Mouse (Mus musculus): ENCODE measurements around the gene Catsperz. TPM values are rescaled to one million over a fixed set of nuclear protein-coding genes. Genes with fewer than 3 reads are reported as not detected.

The Catsperz gene
- polyA plus RNA-seq, 1 experiment from 2014 or later, result 0.81 TPM

DNA sequence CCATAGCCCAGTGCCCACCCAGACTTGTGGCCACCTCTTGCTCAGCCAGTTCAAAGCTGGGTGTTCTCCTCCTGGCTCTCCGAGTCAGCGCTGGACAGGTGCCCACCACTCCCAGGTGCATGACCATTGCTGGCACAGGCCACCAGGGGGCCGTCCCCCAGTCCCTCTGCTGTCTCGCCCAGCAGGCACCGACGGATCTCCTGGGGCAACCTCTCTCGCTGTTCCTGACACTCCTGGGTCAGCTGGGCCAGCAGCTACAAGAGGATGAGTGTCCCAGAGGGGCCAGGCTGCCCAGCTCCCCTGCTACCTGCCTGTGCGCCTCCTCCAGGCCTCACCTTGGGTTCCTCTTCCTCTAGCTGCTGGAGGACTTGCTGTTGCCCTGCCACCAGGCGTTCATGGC is 28.9 kb upstream of the Catsperz start:
- WGBS (ENCODE audit: insufficient replicate concordance), result 76% methylated on average over 9 of the region's 9 CpGs
- H3K4me2 ChIP-seq (ENCODE audit: low read depth, low read length), result no peak overlapping the region
- no peaks in the 10 kb centered on the region for H3K27me3 ChIP-seq (ENCODE audit: insufficient read depth, low read length)
- TF ChIP-seq CTCF (IDR thresholded peaks at IDR 0.05; ENCODE audit: low read depth) (peak; percentile 68), EP300 (IDR thresholded peaks at IDR 0.05; ENCODE audit: low read depth) (no peak)
- H3K9me3 ChIP-seq (ENCODE audit: low read length), result no peaks in the 10 kb centered on the region
- ATAC-seq (no peak), DNase-seq (peak; percentile 58)
- H3K4me3 ChIP-seq (ENCODE audit: low read depth, low read length), result no peak overlapping the region
- peaks cover 21% of the 10 kb centered on the region for H3K36me3 ChIP-seq (replicated peaks; ENCODE audit: insufficient read depth, low read length)
- peaks cover 21% of the 10 kb centered on the region for H3K4me1 ChIP-seq (ENCODE audit: insufficient read depth)
- no peak overlapping the region for H3K27ac ChIP-seq (ENCODE audit: low read depth)
- H3K9ac ChIP-seq (replicated peaks), result no peak overlapping the region

DNA sequence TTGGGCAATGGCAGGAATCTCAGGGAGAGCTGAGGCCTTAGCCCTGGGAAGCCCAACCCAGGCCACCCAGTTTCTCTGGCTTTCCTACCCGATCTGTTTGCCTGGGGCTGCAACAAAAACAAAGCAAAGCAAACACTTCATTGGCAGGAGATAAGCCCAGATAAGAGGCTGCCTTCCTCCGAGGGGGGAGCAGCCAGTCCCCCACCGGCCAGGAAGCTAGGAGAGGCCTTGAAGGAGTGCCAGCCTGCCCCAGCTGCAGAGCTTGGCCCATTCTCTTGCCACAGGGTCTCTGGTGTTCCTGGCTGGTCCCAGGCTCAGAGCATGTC is 27.5 kb upstream of the Catsperz start:
- ATAC-seq, result no peak
- H3K27me3 ChIP-seq (ENCODE audit: insufficient read depth, low read length), result no peaks in the 10 kb centered on the region
- peaks cover 21% of the 10 kb centered on the region for H3K4me1 ChIP-seq (ENCODE audit: insufficient read depth)
- H3K4me3 ChIP-seq (ENCODE audit: low read depth, low read length), result peak overlapping the region; percentile 60
- H3K36me3 ChIP-seq (replicated peaks; ENCODE audit: insufficient read depth, low read length), result peaks cover 17% of the 10 kb centered on the region
- H3K9me3 ChIP-seq (ENCODE audit: low read length), result no peaks in the 10 kb centered on the region
- peak overlapping the region; percentile 89 for H3K27ac ChIP-seq (ENCODE audit: low read depth)
- H3K4me2 ChIP-seq (ENCODE audit: low read depth, low read length), result peak overlapping the region; percentile 100
- 14% methylated on average over 3 of the region's 3 CpGs for WGBS (ENCODE audit: insufficient replicate concordance)
- peak overlapping the region; percentile 64 for H3K9ac ChIP-seq (replicated peaks)
- TF ChIP-seq CTCF (IDR thresholded peaks at IDR 0.05; ENCODE audit: low read depth) (no peak), EP300 (IDR thresholded peaks at IDR 0.05; ENCODE audit: low read depth) (no peak)
- no peak for DNase-seq

DNA sequence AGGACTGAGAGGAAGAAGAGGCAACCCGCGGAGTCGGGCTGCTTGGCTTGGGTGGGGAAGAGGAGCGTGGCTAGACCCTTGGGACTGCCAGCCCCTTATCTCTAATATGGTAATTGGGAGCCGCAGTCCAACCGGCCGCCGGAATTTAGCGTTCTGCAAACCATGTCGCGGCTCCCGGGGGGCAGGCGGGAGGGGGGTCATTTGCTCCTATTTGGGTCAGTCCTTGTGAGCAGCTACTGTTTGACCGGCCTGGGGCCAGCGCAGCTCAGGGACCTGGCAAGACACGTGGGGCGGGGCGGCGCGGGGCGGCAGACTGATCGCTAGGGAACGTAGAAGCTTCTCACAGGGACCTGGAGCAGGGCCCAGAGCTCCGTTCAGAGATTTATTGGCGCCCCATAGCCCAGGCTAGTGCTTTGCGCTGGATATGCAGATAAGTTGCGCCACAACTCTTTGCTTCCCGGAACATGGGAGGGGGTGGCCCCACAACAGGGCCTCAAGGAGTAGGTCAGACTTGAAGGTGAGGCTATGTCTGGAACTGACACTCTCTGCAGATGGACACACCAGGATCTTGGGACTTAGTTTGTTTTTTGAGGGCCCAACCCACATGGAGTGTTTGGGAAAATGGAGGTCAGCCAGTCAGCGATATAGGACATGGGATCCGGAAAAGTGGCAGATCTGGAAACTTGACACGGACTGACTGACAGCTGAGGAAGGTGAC is 27.0 kb upstream of the Catsperz start:
- H3K4me2 ChIP-seq (ENCODE audit: low read depth, low read length), result peak overlapping the region; percentile 100
- WGBS (ENCODE audit: insufficient replicate concordance), result 3% methylated on average over 31 of the region's 31 CpGs
- H3K36me3 ChIP-seq (replicated peaks; ENCODE audit: insufficient read depth, low read length), result peaks cover 12% of the 10 kb centered on the region
- H3K27me3 ChIP-seq (ENCODE audit: insufficient read depth, low read length), result no peaks in the 10 kb centered on the region
- H3K9ac ChIP-seq (replicated peaks), result peak overlapping the region; percentile 64
- H3K4me1 ChIP-seq (ENCODE audit: insufficient read depth), result peaks cover 21% of the 10 kb centered on the region
- no peaks in the 10 kb centered on the region for H3K9me3 ChIP-seq (ENCODE audit: low read length)
- H3K27ac ChIP-seq (ENCODE audit: low read depth), result peak overlapping the region; percentile 89
- peak; percentile 43 for ATAC-seq
- H3K4me3 ChIP-seq (ENCODE audit: low read depth, low read length), result peak overlapping the region; percentile 60
- 0 out of 2 replicates have a peak, but pooled peaks have one; percentile 7 for TF ChIP-seq EP300 (IDR thresholded peaks at IDR 0.05; ENCODE audit: low read depth)
- no peak for TF ChIP-seq CTCF (IDR thresholded peaks at IDR 0.05; ENCODE audit: low read depth)
- DNase-seq, result peak; percentile 78

DNA sequence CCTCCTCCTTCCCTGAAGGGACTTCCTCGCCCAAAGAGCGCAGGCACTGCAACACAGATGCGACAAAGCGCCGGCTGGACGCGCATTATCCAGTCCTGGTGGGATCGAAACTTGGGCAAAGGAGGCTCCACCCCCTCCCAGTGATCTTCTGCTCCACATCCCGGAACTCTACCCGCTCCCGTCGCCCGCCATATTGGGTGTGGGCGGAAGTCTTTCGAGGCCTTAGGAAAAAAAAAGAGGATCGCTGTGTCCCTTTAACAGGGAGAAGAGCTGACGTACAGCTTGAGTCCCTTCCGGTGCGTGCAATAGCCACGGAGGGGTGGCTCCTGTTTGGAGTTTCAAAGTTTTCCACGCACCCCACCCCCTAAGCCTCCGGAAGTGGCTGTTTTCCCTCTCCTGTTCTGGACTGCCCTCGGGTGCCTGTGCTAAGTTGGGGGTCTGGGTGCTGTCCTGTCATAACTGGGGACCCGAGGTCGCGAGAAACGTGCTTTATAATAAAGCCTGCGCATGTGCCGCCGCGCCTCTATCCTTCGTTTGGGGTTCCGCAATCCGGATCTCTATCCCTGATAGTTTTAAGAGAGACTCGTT is 26.3 kb upstream of the Catsperz start:
- peak; percentile 85 for ATAC-seq
- H3K4me1 ChIP-seq (ENCODE audit: insufficient read depth), result peaks cover 24% of the 10 kb centered on the region

DNA sequence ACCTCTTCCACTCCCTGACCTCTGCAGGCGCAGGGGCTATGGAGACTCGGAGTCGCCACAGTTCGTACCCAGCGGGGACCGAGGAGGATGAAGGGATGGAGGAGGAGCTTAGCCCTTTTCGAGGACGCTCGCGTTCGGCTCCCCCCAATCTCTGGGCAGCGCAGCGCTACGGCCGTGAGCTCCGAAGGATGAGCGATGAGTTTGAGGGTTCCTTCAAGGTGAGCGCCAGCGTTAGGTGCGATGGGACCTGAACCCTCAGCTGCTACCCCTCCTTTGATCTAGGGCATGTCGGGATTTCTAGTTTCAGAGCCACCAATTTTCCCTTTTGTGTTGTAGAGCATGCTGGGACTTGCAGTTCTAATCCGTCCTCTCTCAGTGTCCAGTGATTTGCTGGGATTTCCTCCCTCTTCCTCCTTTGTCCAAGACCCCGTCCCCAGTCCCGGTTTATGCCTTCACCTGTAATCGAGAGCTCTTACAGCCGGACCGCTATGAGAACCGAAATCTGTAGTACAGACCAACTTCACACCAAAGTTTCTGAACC is 25.5 kb upstream of the Catsperz start:
- Histone ChIP-seq H3K27me3 (ENCODE audit: insufficient read depth, low read length) (no peaks in the 10 kb centered on the region), H3K27ac (ENCODE audit: low read depth) (peak overlapping the region; percentile 89), H3K36me3 (replicated peaks; ENCODE audit: insufficient read depth, low read length) (peaks cover 11% of the 10 kb centered on the region), H3K9me3 (ENCODE audit: low read length) (no peaks in the 10 kb centered on the region), H3K4me1 (ENCODE audit: insufficient read depth) (peaks cover 24% of the 10 kb centered on the region), H3K4me2 (ENCODE audit: low read depth, low read length) (peak overlapping the region; percentile 100), H3K4me3 (ENCODE audit: low read depth, low read length) (peak overlapping the region; percentile 60), H3K9ac (replicated peaks) (peak overlapping the region; percentile 64)
- DNase-seq (peak; percentile 47), ATAC-seq (peak; percentile 11; the same call in 1 of the 2 replicates)
- WGBS (ENCODE audit: insufficient replicate concordance), result under 1% methylated on average over 28 of the region's 28 CpGs
- TF ChIP-seq EP300 (IDR thresholded peaks at IDR 0.05; ENCODE audit: low read depth) (no peak), CTCF (IDR thresholded peaks at IDR 0.05; ENCODE audit: low read depth) (no peak)

More for the DNA sequence above, 26.3 kb upstream of the Catsperz start:
- 0% methylated on average over 35 of the region's 35 CpGs for WGBS (ENCODE audit: insufficient replicate concordance)
- H3K9me3 ChIP-seq (ENCODE audit: low read length), result no peaks in the 10 kb centered on the region
- H3K9ac ChIP-seq (replicated peaks), result peak overlapping the region; percentile 64
- peak; percentile 62 for TF ChIP-seq EP300 (IDR thresholded peaks at IDR 0.05; ENCODE audit: low read depth)
- no peak for TF ChIP-seq CTCF (IDR thresholded peaks at IDR 0.05; ENCODE audit: low read depth)
- H3K27me3 ChIP-seq (ENCODE audit: insufficient read depth, low read length), result no peaks in the 10 kb centered on the region
- peak; percentile 89 for DNase-seq
- peaks cover 11% of the 10 kb centered on the region for H3K36me3 ChIP-seq (replicated peaks; ENCODE audit: insufficient read depth, low read length)
- peak overlapping the region; percentile 100 for H3K4me2 ChIP-seq (ENCODE audit: low read depth, low read length)
- peak overlapping the region; percentile 60 for H3K4me3 ChIP-seq (ENCODE audit: low read depth, low read length)
- peak overlapping the region; percentile 89 for H3K27ac ChIP-seq (ENCODE audit: low read depth)

DNA sequence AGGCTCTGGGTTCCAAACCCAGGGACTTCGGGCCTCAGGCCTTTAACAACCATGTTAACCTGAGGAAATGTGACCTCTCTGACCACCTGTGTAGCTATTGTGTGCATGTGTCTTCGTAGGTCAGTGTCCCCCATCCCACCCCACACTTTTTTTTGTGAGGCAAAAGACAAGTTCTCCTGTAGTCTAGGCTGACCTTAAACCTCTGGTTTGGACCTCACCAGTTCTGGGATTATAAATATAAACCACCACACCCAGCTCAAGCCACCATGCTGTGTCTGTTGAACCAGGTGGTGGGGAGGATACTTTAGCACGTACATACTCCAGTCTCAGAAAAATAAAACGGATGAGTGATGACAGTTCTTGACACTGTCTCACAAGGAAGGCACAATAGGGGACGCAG is 24.8 kb upstream of the Catsperz start:
- no peak for TF ChIP-seq CTCF (IDR thresholded peaks at IDR 0.05; ENCODE audit: low read depth)
- Histone ChIP-seq H3K9ac (replicated peaks) (no peak overlapping the region; the same call in 1 of the 2 replicates), H3K27ac (ENCODE audit: low read depth) (0 out of 2 replicates have a peak overlapping the region, but pooled peaks have one; percentile 89), H3K4me1 (ENCODE audit: insufficient read depth) (peaks cover 24% of the 10 kb centered on the region), H3K4me3 (ENCODE audit: low read depth, low read length) (peak overlapping the region; percentile 60; the same call in 1 of the 2 replicates), H3K27me3 (ENCODE audit: insufficient read depth, low read length) (no peaks in the 10 kb centered on the region), H3K9me3 (ENCODE audit: low read length) (no peaks in the 10 kb centered on the region), H3K4me2 (ENCODE audit: low read depth, low read length) (peak overlapping the region; percentile 100), H3K36me3 (replicated peaks; ENCODE audit: insufficient read depth, low read length) (peaks cover 8% of the 10 kb centered on the region)
- 60% methylated on average over 5 of the region's 5 CpGs for WGBS (ENCODE audit: insufficient replicate concordance)
- ATAC-seq, result no peak
- DNase-seq, result no peak

Data from liver, postnatal 0 days (tissue).